Mouse (Mus musculus) adrenal gland, adult (tissue): ENCODE measurements around the gene Gstm2.
A peak's percentile ranks its signal among the peaks of the same experiment; 100 is the strongest.
"Not testable (repeated sequence)": the region's sequence is repeated elsewhere in the genome, so short reads cannot be mapped to it uniquely, and the experiment has no call there.

Experiments used
- DNase-seq, 2 experiments: peaks; one replicate each; pipeline ENCODE4 v3.0.0; 2022 to 2023; ENCODE audit warnings: low spot score in 1 of 2; ENCODE audit not compliant: inconsistent age in 2 of 2

The Gstm2 gene

GRCm38 (mm10) chr3:107998591-107998990, 12.3 kb upstream of the Gstm2 start:
- DNase-seq: peak in 1 of 2 experiments; percentile 77

- no peak for DNase-seq
Observed at GRCm38 (mm10) chr3:107996576-107996975, 10.3 kb upstream of the Gstm2 start.

- not testable (repeated sequence) for DNase-seq
Observed at GRCm38 (mm10) chr3:107995974-107996373, 9.7 kb upstream of the Gstm2 start.

GRCm38 (mm10) chr3:107985141-107985540, 1.1 kb downstream of the Gstm2 start:
- DNase-seq: not testable (repeated sequence)

- peak; percentile 73 to 83 for DNase-seq
Observed at GRCm38 (mm10) chr3:107984471-107984870, 1.8 kb downstream of the Gstm2 start.

GRCm38 (mm10) chr3:107983771-107984170, 2.5 kb downstream of the Gstm2 start:
- no peak for DNase-seq

GRCm38 (mm10) chr3:107982726-107983125, 3.5 kb downstream of the Gstm2 start:
- DNase-seq: peak; percentile 78 to 79

GRCm38 (mm10) chr3:107981261-107981660, 5.0 kb downstream of the Gstm2 start:
- no peak for DNase-seq

- peak in 1 of 2 experiments; percentile 10 for DNase-seq
Observed at GRCm38 (mm10) chr3:107977691-107978090, 8.6 kb downstream of the Gstm2 start.

GRCm38 (mm10) chr3:107974237-107974636, 12.0 kb downstream of the Gstm2 start:
- DNase-seq: peak in 1 of 2 experiments; percentile 45

GRCm38 (mm10) chr3:107972070-107972469, 14.2 kb downstream of the Gstm2 start:
- no peak for DNase-seq

- DNase-seq: not testable (repeated sequence)
Observed at GRCm38 (mm10) chr3:107971101-107971500, 15.2 kb downstream of the Gstm2 start.

- peak; percentile 62 to 85 for DNase-seq
Observed at GRCm38 (mm10) chr3:107968724-107969395, 17.4 kb downstream of the Gstm2 start, which contains the start of gene Gstm3. Gstm3 (minus strand) TSS chr3:107969283.

- no peak for DNase-seq
Observed at GRCm38 (mm10) chr3:107966631-107967030, 19.6 kb downstream of the Gstm2 start.

GRCm38 (mm10) chr3:107965592-107965991, 20.7 kb downstream of the Gstm2 start:
- DNase-seq: no peak

- DNase-seq: peak; percentile 54 to 76
Observed at GRCm38 (mm10) chr3:107964656-107965308, 21.5 kb downstream of the Gstm2 start.

- no peak for DNase-seq
Observed at GRCm38 (mm10) chr3:107964026-107964425, 22.2 kb downstream of the Gstm2 start.

- DNase-seq: not testable (repeated sequence)
Observed at GRCm38 (mm10) chr3:107955260-107955659, 31.0 kb downstream of the Gstm2 start.

- peak; percentile 82 to 87 for DNase-seq
Observed at GRCm38 (mm10) chr3:107953906-107954305, 32.3 kb downstream of the Gstm2 start.

GRCm38 (mm10) chr3:107953328-107953755, 32.9 kb downstream of the Gstm2 start:
- DNase-seq: peak; percentile 90 to 95

GRCm38 (mm10) chr3:107950531-107950930, 35.7 kb downstream of the Gstm2 start:
- DNase-seq: no peak

GRCm38 (mm10) chr3:107949461-107949860, 36.8 kb downstream of the Gstm2 start:
- not testable (repeated sequence) for DNase-seq
